Mouse (Mus musculus): ENCODE data around the gene Abhd16a. TPM values are rescaled to one million over a fixed set of nuclear protein-coding genes. Genes with fewer than 3 reads are reported as not detected.

Gene Abhd16a
- total RNA-seq, 1 experiment from 2014 or later = 33.2 TPM

DNA sequence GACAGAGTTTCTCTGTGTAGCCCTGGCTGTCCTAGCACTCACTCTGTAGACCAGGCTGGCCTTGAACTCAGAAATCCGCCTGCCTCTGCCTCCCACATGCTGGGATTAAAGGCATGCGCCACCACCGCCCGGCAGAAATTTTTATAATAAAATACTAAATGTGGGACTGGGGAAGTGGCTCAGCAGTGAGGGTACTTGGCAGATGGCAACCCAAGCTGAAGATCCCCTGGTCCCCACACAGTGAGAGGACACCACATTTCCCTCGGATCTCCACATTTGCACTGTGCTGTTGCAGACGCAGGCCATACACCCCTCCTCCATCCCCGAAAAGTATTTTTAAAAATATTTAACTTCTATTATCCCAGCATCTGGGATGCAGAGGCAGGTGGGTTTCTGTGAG lies 44.5 kb downstream of the Abhd16a start:
- ATAC-seq (ENCODE audit: extremely low read depth, insufficient number of reproducible peaks, low FRiP score, poor library complexity, severe bottlenecking) = no peak

DNA sequence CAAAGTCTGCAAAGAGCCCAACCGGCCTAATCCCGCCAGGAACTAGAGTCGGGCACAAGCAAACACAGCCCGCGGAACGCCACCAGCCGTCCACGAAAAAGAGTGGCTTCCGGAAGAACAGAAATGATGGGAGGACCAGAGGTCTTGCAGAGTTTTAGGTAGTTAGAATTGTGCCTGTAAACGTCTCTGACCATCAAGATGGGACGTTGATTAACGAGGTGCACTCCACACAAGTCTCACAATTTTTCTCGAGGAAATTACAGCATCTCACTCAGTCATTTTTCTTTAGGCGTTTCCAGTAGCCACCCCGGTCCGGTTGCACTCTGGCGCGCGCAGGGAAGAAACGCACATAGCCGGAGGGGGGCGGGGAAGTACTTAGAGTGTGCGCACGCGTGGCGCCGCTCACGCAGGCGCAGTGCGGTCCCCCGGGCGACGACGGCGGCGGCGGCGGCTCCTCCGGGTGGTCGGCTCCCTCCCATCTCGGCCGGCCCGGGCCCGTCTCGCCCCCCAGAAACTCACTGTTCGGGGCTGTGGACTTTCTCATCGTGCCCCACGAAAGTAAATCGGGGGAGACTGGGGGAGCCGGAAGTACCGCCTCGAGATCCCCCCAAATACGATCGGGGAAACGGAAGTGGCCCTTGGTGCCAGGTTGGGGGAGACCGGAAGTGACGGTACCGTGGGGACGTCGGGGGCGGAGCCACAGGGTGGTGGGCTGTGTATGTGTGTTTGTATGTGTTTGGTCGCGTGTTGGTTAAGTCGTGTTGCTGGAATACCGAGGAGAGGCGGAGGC lies 45.9 kb downstream of the Abhd16a start, which contains the start of gene Bag6:
Gene Bag6, plus strand, starts transcription at position 378 of the 790 bp plus-strand sequence.
- ATAC-seq (ENCODE audit: extremely low read depth, insufficient number of reproducible peaks, low FRiP score, poor library complexity, severe bottlenecking) = peak; percentile 76

DNA sequence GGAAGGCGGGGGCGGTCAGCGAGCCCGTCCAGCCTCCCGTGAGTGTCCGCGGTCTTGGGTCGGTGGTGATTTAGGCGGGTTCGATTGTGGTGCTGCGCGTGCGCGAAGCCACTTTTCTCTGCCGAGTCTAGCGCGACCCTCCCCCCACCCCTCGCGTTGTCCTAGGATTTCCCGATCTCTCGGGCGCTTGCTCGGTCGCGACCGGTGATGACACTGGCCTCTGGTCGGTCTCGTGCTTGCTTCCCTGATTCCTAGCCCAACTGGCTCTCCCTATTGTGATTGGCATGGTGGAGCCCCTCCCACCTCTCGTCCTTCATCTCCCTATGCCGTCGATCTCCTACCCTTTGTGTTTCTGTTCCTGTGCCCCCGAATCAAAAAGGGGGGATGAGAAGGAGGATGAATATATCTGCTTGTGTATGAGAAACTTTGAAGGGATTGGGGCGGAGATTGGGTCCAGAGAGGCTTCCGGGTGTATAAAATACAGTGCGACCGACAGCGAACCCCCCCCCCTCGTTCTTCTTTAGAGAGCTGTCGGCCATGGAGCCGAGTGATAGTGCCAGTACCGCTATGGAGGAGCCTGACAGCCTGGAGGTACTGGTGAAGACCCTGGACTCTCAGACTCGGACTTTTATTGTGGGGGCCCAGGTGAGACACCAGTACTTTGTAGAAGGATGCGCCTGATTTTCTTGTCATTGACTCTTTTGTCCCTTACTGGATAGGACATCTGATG lies 46.7 kb downstream of the Abhd16a start:
- ATAC-seq (ENCODE audit: extremely low read depth, insufficient number of reproducible peaks, low FRiP score, poor library complexity, severe bottlenecking) = 0 out of 2 replicates have a peak, but pooled peaks have one; percentile 2

DNA sequence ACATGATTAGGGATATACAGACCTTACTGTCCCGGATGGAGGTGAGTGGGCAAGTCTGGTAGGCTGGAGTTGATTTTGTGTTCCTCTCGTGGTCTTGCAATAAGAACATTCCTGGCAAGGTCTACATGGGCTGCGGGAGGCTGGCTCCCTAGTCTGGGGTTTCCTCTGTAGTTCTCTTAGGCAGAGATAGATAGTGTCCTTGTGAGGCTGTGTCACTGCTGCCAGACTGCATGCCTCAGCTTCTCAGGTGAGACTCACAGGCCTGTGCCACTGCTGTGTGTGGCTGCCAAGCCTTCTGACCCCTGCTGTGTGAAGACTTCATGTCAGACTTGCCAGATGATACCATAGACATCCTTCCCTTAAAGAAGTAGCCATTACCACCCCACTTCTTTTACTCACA lies 50.2 kb downstream of the Abhd16a start:
- no peak for ATAC-seq (ENCODE audit: extremely low read depth, insufficient number of reproducible peaks, low FRiP score, poor library complexity, severe bottlenecking)

DNA sequence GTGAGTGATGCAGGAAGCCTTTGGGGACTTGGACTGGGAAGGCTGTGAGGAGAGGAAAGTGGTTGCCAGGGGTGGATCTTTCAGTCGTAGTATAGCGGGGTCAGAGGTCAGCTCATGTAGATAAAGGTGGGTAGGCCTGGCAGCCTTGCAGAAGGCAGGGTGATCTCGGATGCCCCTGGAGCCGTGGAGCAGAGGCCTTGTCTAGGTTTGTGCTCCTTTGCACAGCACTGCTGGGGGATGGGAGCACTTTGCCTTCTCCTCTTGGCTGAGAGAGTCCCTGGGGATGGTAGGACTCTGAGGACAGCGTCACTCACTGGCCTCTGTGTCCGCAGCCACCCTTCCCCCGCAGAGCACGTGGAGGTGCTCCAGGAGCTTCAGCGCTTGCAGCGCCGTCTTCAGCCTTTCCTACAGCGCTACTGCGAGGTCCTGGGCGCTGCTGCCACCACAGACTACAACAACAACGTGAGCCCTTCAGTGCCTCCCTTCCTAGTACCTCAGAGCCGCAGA lies 51.5 kb downstream of the Abhd16a start:
- ATAC-seq (ENCODE audit: extremely low read depth, insufficient number of reproducible peaks, low FRiP score, poor library complexity, severe bottlenecking) = no peak

DNA sequence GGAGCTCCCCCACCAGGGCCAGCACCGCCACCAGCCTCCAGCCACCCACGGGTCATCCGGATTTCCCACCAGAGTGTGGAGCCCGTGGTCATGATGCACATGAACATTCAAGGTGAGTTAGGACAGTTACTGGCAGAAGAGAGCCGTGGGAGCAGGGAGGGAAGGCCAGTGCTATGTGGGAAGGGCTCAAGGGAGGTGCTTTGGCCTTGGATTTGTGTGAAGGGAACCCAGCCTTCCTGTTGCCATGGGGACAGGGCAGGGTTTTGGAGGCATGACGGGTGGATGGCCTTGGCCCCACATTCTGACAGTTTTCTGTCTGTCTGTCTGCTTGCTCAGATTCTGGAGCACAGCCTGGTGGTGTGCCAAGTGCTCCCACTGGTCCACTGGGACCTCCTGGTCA lies 52.9 kb downstream of the Abhd16a start:
- no peak for ATAC-seq (ENCODE audit: extremely low read depth, insufficient number of reproducible peaks, low FRiP score, poor library complexity, severe bottlenecking)

DNA sequence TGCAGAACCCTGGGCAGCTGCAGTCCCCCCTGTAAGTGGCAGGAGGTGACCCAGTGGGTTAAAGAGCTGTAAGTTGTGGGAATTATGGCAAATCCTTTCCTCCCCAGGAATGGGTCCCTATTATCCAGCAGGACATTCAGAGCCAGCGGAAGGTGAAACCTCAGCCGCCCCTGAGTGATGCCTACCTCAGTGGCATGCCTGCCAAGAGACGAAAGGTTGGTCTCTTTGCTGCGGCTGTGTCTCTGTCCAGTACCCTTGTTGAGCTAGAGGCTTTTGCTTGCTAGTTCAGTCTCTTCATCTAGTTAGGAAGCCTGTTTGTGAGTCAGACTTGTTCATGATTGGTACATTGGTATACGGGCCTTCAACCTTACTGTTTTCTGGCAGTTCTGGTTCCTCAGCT lies 57.1 kb downstream of the Abhd16a start:
- no peak for ATAC-seq (ENCODE audit: extremely low read depth, insufficient number of reproducible peaks, low FRiP score, poor library complexity, severe bottlenecking)

DNA sequence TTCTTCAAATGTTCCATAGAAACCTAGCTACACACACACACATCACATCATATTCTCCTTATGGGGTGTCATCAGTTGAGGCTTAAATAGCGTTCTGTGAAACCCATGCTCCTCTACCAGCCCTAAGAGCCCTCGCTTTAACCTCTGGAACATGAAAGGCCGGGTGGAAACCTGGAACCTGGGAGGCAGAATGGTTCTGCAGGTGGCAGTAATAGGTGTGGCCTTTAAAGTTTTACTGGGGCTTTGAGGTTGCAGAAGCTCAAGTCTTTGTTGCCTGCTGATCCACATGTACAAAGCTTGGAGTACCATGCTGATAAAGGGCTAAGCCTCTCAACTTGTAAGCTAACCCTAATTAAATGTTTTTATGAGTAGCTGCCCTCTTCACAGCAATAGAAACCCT lies 58.3 kb downstream of the Abhd16a start:
- no peak for ATAC-seq (ENCODE audit: extremely low read depth, insufficient number of reproducible peaks, low FRiP score, poor library complexity, severe bottlenecking)

DNA sequence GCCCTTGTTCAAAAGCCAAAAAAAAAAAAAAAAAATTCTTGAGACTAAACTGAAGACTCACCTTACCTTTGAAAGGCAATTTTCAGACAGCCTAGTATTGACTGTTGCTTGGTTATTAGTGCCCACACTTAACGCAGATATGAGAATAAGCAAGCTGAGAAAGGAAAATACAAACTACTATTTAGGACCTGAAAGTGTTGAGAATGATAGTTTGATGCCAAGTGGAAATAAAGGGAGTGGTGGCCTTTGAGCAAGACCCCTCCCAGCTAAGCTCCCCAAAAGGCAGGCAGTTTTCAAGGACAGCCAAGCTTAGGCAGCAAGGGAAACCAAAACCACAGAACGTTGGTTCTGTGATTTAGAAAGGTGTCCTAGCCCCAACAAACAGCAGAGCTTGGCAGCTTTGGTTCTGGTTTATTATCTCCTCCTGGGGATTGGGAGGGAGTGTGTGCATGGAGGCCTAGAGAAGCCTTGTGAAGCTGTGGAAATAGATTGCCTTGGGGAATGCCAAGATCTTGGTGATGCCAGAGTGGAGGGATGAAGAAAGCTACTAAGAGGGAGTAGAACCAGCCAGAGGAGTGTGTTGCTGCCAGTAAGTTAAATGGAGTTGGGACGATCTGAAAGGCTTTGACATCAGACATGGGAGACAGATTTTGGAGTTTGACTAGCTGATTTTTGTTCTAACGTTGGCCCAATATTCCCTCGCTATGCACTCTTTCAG lies 59.0 kb downstream of the Abhd16a start:
- no peak for ATAC-seq (ENCODE audit: extremely low read depth, insufficient number of reproducible peaks, low FRiP score, poor library complexity, severe bottlenecking)

DNA sequence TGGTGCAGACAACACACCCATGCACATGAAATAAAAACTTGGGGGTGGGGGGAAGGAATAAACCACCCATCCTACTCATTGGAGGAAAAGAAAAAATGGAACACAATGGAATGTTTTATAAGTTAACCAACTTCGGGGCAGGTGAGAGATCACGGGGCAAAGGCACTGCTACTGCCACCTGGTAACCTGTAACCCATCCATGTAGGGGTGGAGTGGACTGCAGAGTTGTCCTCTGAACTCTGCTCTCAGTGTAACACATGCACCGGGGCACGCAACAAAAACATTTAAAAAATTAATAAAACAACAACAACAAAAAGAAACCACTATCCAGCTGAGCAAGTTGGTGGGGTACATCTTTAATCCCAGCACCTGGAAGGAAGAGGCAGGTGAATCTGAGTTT lies 63.1 kb downstream of the Abhd16a start:
- no peak for ATAC-seq (ENCODE audit: extremely low read depth, insufficient number of reproducible peaks, low FRiP score, poor library complexity, severe bottlenecking)

Other genes starting within 250 kb of the Abhd16a start
- gene Skiv2l, start 239.1 kb upstream of the Abhd16a start, total RNA-seq (2017) = 79.7 and 92.2 TPM in 2 replicates
- 22.6 and 36.0 TPM in 2 replicates for gene Nelfe, start 238.9 kb upstream of the Abhd16a start, total RNA-seq (2017)
- 0.58 and 0.98 TPM in 2 replicates for gene Cfb, start 226.7 kb upstream of the Abhd16a start, total RNA-seq (2017)
- 2.8 and 3.8 TPM in 2 replicates for gene Zbtb12, start 209.8 kb upstream of the Abhd16a start, total RNA-seq (2017)
- not detected in 2 replicates for gene Gm20547, start 207.2 kb upstream of the Abhd16a start, total RNA-seq (2017)
- gene C2, start 191.0 kb upstream of the Abhd16a start, total RNA-seq (2017) = not detected in 2 replicates
- 87.4 and 99.7 TPM in 2 replicates for gene Ehmt2, start 190.8 kb upstream of the Abhd16a start, total RNA-seq (2017)
- 0.98 and 1.4 TPM in 2 replicates for gene Slc44a4, start 174.8 kb upstream of the Abhd16a start, total RNA-seq (2017)
- 66.7 and 66.9 TPM in 2 replicates for gene Neu1, start 158.0 kb upstream of the Abhd16a start, total RNA-seq (2017)
- gene Hspa1b, start 130.0 kb upstream of the Abhd16a start, total RNA-seq (2017) = 5.9 and 8.0 TPM in 2 replicates
- not detected in 2 replicates for gene Gm20481, start 119.4 kb upstream of the Abhd16a start, total RNA-seq (2017)
- gene Hspa1a, start 117.1 kb upstream of the Abhd16a start, total RNA-seq (2017) = 5.6 and 6.4 TPM in 2 replicates
- not detected in 2 replicates for gene Hspa1l, start 116.6 kb upstream of the Abhd16a start, total RNA-seq (2017)
- gene Lsm2, start 107.4 kb upstream of the Abhd16a start, total RNA-seq (2017) = 10.1 and 11.4 TPM in 2 replicates
- 243 and 266 TPM in 2 replicates for gene Vars, start 88.3 kb upstream of the Abhd16a start, total RNA-seq (2017)
- 0.61 and 1.2 TPM in 2 replicates for gene Vwa7, start 72.7 kb upstream of the Abhd16a start, total RNA-seq (2017)
- gene Sapcd1, start 61.2 kb upstream of the Abhd16a start, total RNA-seq (2017) = 2.0 and 2.6 TPM in 2 replicates
- 4.7 and 7.0 TPM in 2 replicates for gene Msh5, start 42.5 kb upstream of the Abhd16a start, total RNA-seq (2017)
- 394 and 439 TPM in 2 replicates for gene Clic1, start 39.3 kb upstream of the Abhd16a start, total RNA-seq (2017)
- gene Ddah2, start 30.2 kb upstream of the Abhd16a start, total RNA-seq (2017) = 4.5 and 8.1 TPM in 2 replicates
- 0.49 TPM in 1 of 2 replicates, not detected in the other for gene Ly6g6c, start 23.9 kb upstream of the Abhd16a start, total RNA-seq (2017)
- gene Mpig6b, start 23.1 kb upstream of the Abhd16a start, total RNA-seq (2017) = 1.5 and 2.1 TPM in 2 replicates
- not detected in 2 replicates for gene Ly6g6e, start 12.4 kb upstream of the Abhd16a start, total RNA-seq (2017)
- not detected in 2 replicates for gene Ly6g6d, start 11.2 kb upstream of the Abhd16a start, total RNA-seq (2017)
- gene Ly6g6f, start 3.7 kb upstream of the Abhd16a start, total RNA-seq (2017) = 0.49 TPM in 1 of 2 replicates, not detected in the other
- gene Ly6g5c, start 19.0 kb downstream of the Abhd16a start, total RNA-seq (2017) = not detected in 2 replicates
- 0.58 and 1.5 TPM in 2 replicates for gene Ly6g5b, start 26.2 kb downstream of the Abhd16a start, total RNA-seq (2017)
- gene Gpank1, start 32.2 kb downstream of the Abhd16a start, total RNA-seq (2017) = 73.7 and 74.5 TPM in 2 replicates
- gene Csnk2b, start 32.8 kb downstream of the Abhd16a start, total RNA-seq (2017) = 214 and 240 TPM in 2 replicates
- gene D17H6S53E, start 37.1 kb downstream of the Abhd16a start, total RNA-seq (2017) = 36.5 and 48.5 TPM in 2 replicates
- gene Apom, start 42.8 kb downstream of the Abhd16a start, total RNA-seq (2017) = 0.58 TPM in 1 of 2 replicates, not detected in the other
- gene Bag6, start 45.9 kb downstream of the Abhd16a start, total RNA-seq (2017) = 159 and 160 TPM in 2 replicates
- 73.3 and 76.1 TPM in 2 replicates for gene Prrc2a, start 75.6 kb downstream of the Abhd16a start, total RNA-seq (2017)
- 5.3 and 8.0 TPM in 2 replicates for gene Aif1, start 86.8 kb downstream of the Abhd16a start, total RNA-seq (2017)
- 534 and 685 TPM in 2 replicates for gene Lst1, start 99.2 kb downstream of the Abhd16a start, total RNA-seq (2017)
- 212 and 285 TPM in 2 replicates for gene Ltb, start 105.2 kb downstream of the Abhd16a start, total RNA-seq (2017)
- gene Tnf, start 112.7 kb downstream of the Abhd16a start, total RNA-seq (2017) = 16.4 and 18.2 TPM in 2 replicates
- 6.6 and 9.9 TPM in 2 replicates for gene Lta, start 116.1 kb downstream of the Abhd16a start, total RNA-seq (2017)
- gene Gm16181, start 131.6 kb downstream of the Abhd16a start, total RNA-seq (2017) = 2.1 TPM in 1 of 2 replicates, not detected in the other
- 5.0 and 6.5 TPM in 2 replicates for gene Atp6v1g2, start 144.4 kb downstream of the Abhd16a start, total RNA-seq (2017)
- 10.8 and 11.3 TPM in 2 replicates for gene Nfkbil1, start 146.5 kb downstream of the Abhd16a start, total RNA-seq (2017)
- 156 and 158 TPM in 2 replicates for gene Ddx39b, start 152.5 kb downstream of the Abhd16a start, total RNA-seq (2017)
- 2,114 and 2,381 TPM in 2 replicates for gene H2-D1, start 173.5 kb downstream of the Abhd16a start, total RNA-seq (2017)
- gene H2-Q1, start 231.1 kb downstream of the Abhd16a start, total RNA-seq (2017) = 0.12 TPM in 1 of 2 replicates, not detected in the other

All from neutrophil, adult 5-6 weeks (primary cell).